9 mouse cellular contexts compared by ENCODE assay signal in the genomic region with DNA sequence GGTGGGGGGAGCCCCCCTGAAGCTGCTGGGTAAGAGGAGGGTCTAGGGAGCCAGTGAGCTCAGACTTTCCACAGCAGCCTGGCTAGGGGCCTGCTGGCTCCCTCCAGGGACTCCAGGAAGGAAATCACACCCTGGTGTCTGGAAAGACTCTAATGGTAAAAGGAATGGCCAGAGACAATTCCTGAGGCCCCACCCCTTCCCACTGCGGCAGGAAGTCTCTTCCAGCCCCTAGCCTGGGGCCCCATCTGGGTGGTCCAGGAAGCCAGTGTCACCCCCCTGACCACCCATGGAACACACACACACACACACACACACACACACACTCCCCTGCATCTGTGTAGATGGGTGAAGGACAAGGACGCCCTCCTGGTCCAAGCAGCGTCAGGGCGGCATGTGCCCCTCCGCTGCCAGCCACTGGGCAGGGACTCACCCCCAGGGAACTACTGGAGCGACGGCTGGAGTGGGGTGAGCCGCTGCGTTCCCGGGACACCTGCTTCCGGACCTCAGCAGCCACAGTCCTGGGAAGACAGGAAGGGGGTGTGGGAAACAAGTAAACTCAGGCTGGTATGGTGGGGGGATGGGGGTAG. TPM values are rescaled to one million over a fixed set of nuclear protein-coding genes. Genes with fewer than 3 reads are reported as not detected.
DNase-seq lines count a peak whose midpoint lies in the region; ATAC-seq and TF ChIP-seq lines count a peak whose summit lies in the region.
"Had no signal": no experiment of that assay in that cellular context is flagged by ENCODE, and none has a peak within 500 bp of the region (broad histone marks: within the 10 kb centered on the region; RNA-seq: fewer than 3 reads in every experiment).

No protein-coding gene starts in this region.

- no peak for TF ChIP-seq POLR2A in cerebellum, adult 2 months (IDR thresholded peaks at IDR 0.05; ENCODE audit: borderline replicate concordance, insufficient read depth, low read length)

- no peak for TF ChIP-seq CTCF in cerebellum, adult 2 months (IDR thresholded peaks at IDR 0.05; ENCODE audit: borderline replicate concordance, insufficient read depth, low read depth, low read length)

- no peak overlapping the region for H3K9ac ChIP-seq in midbrain, embryonic 15.5 days
- H3K9ac ChIP-seq in stomach, embryonic 16.5 days (ENCODE audit: low read length), result peak overlapping the region; percentile 57

- peak overlapping the region; percentile 74 for H3K27ac ChIP-seq in midbrain, embryonic 10.5 days (replicated peaks)
- H3K27ac ChIP-seq in midbrain, embryonic 15.5 days, result no peak overlapping the region; the same call in 1 of the 2 replicates
- H3K27ac ChIP-seq in stomach, embryonic 16.5 days (ENCODE audit: low read length), result peak overlapping the region; percentile 89
- no peak overlapping the region for H3K27ac ChIP-seq in cerebellum, adult 2 months (ENCODE audit: insufficient read depth, low read length)

- no peak overlapping the region for H3K4me2 ChIP-seq in midbrain, embryonic 15.5 days
- peak overlapping the region; percentile 55 for H3K4me2 ChIP-seq in stomach, embryonic 16.5 days (ENCODE audit: low read depth, low read length)

- H3K4me3 ChIP-seq in midbrain, embryonic 10.5 days, result peak overlapping the region; percentile 3; the same call in 1 of the 2 replicates
- H3K4me3 ChIP-seq in midbrain, embryonic 15.5 days, result no peak overlapping the region
- H3K4me3 ChIP-seq in stomach, embryonic 16.5 days (replicated peaks; ENCODE audit: low read length), result peak overlapping the region; percentile 38
- no peak overlapping the region for H3K4me3 ChIP-seq in cerebellum, adult 2 months (replicated peaks; ENCODE audit: insufficient read depth, low read depth, low read length)

- no peaks in the 10 kb centered on the region for H3K9me3 ChIP-seq in midbrain, embryonic 10.5 days (replicated peaks)
- H3K9me3 ChIP-seq in midbrain, embryonic 15.5 days, result no peaks in the 10 kb centered on the region
- H3K9me3 ChIP-seq in stomach, embryonic 16.5 days (replicated peaks; ENCODE audit: control insufficient read depth, low read length), result no peaks in the 10 kb centered on the region

- H3K36me3 ChIP-seq in midbrain, embryonic 10.5 days, result peaks cover 34% of the 10 kb centered on the region
- H3K36me3 ChIP-seq in midbrain, embryonic 15.5 days (replicated peaks), result no peaks in the 10 kb centered on the region
- H3K36me3 ChIP-seq in stomach, embryonic 16.5 days (ENCODE audit: control insufficient read depth, insufficient read depth, low read length), result no peaks in the 10 kb centered on the region

- H3K27me3 ChIP-seq in midbrain, embryonic 10.5 days (ENCODE audit: low read depth, poor library complexity, severe bottlenecking), result no peaks in the 10 kb centered on the region
- no peaks in the 10 kb centered on the region for H3K27me3 ChIP-seq in midbrain, embryonic 15.5 days (replicated peaks)
- no peaks in the 10 kb centered on the region for H3K27me3 ChIP-seq in stomach, embryonic 16.5 days (ENCODE audit: control insufficient read depth, insufficient read depth, low read length)
- no peaks in the 10 kb centered on the region for H3K27me3 ChIP-seq in cerebellum, adult 2 months (ENCODE audit: control insufficient read depth, insufficient read depth, low read length)

- H3K4me1 ChIP-seq in midbrain, embryonic 10.5 days, result peaks cover 51% of the 10 kb centered on the region
- no peaks in the 10 kb centered on the region for H3K4me1 ChIP-seq in midbrain, embryonic 15.5 days
- peaks cover 53% of the 10 kb centered on the region for H3K4me1 ChIP-seq in stomach, embryonic 16.5 days (ENCODE audit: control insufficient read depth, insufficient read depth, low read length)
- no peaks in the 10 kb centered on the region; the same call in 1 of the 2 replicates for H3K4me1 ChIP-seq in cerebellum, adult 2 months (ENCODE audit: control insufficient read depth, insufficient read depth, low read length)

- 11% methylated on average over 11 of the region's 11 CpGs for WGBS in midbrain, embryonic 10.5 days
- 36% methylated on average over 11 of the region's 11 CpGs for WGBS in midbrain, embryonic 15.5 days
- WGBS in stomach, embryonic 16.5 days, result 18% methylated on average over 11 of the region's 11 CpGs
- whole genome bisulfite sequencing in cerebellum, adult 2 months, result 28% methylated on average over 11 of the region's 11 CpGs

- DNase-seq in midbrain, embryonic 10.5 days (ENCODE audit: low spot score), result no peak
- DNase-seq in heart, adult 18-20 months, result peak; percentile 82 to 93
- peak; percentile 81 for DNase-seq in kidney, adult 11 months
- peak; percentile 79 to 87 for DNase-seq in lung, adult 18-20 months
- DNase-seq in cerebellum, adult 2 months, result no peak
- no peak for DNase-seq in c-Kit-positive CD71-positive TER-119-positive erythroid progenitor cells, embryonic 14.5 days (ENCODE audit: low spot score)

- no peak for ATAC-seq in midbrain, embryonic 15.5 days (replicated peaks)
- peak; percentile 81 for ATAC-seq in stomach, embryonic 16.5 days (ENCODE audit: insufficient read depth, low FRiP score)

RNA-seq across cellular contexts. Expression of a gene that starts 5.6 kb away (rescaled TPM):
- 22.0 and 23.5 TPM in 2 replicates for polyA plus RNA-seq in midbrain, embryonic 10.5 days (2016; fragmentation: Nextera tagmentation; extraction: Ambion mirVana)
- 19.2 and 20.4 TPM in 2 replicates for polyA plus RNA-seq in midbrain, embryonic 15.5 days (2015; fragmentation: Nextera tagmentation; extraction: Ambion mirVana)
- total RNA-seq in heart, adult 18-20 months (2021), result 10 to 100 TPM; 24.3 to 24.6 TPM
- polyA plus RNA-seq in stomach, embryonic 16.5 days (2015; fragmentation: Nextera tagmentation; extraction: Ambion mirVana), result 39.4 and 41.6 TPM in 2 replicates
- polyA plus RNA-seq in cerebellum, adult 2 months (2012; rRNA removed), result 39.3 and 41.4 TPM in 2 replicates

RNA-seq across cellular contexts. Expression of a gene that starts 11.5 kb away (rescaled TPM):
- polyA plus RNA-seq in midbrain, embryonic 10.5 days (2016; fragmentation: Nextera tagmentation; extraction: Ambion mirVana), result 0.47 and 0.83 TPM in 2 replicates
- 0.61 and 0.74 TPM in 2 replicates for polyA plus RNA-seq in midbrain, embryonic 15.5 days (2015; fragmentation: Nextera tagmentation; extraction: Ambion mirVana)
- under 1 TPM in 1 of 2 experiments, not detected in 1; 0.69 TPM for total RNA-seq in heart, adult 18-20 months (2021)
- polyA plus RNA-seq in stomach, embryonic 16.5 days (2015; fragmentation: Nextera tagmentation; extraction: Ambion mirVana), result 6.4 TPM in 2 replicates
- not detected in 2 replicates for polyA plus RNA-seq in cerebellum, adult 2 months (2012; rRNA removed)
- total RNA-seq: CH12.LX had no signal

RNA-seq across cellular contexts. Expression of a gene that starts 48.3 kb away (rescaled TPM):
- 8.6 and 9.5 TPM in 2 replicates for polyA plus RNA-seq in midbrain, embryonic 10.5 days (2016; fragmentation: Nextera tagmentation; extraction: Ambion mirVana)
- 5.8 TPM in 2 replicates for polyA plus RNA-seq in midbrain, embryonic 15.5 days (2015; fragmentation: Nextera tagmentation; extraction: Ambion mirVana)
- total RNA-seq in heart, adult 18-20 months (2021), result 10 to 100 TPM; 58.1 to 60.8 TPM
- 11.2 and 11.6 TPM in 2 replicates for polyA plus RNA-seq in stomach, embryonic 16.5 days (2015; fragmentation: Nextera tagmentation; extraction: Ambion mirVana)
- 44.7 and 50.6 TPM in 2 replicates for polyA plus RNA-seq in cerebellum, adult 2 months (2012; rRNA removed)

Comparison
In these comparisons a context has a peak if more than half of its experiments do, and no peak if none do; other contexts are left out.
1. H3K27ac ChIP-seq: peak in midbrain, embryonic 10.5 days (single experiment) and stomach, embryonic 16.5 days (single experiment); none in midbrain, embryonic 15.5 days (single experiment) and cerebellum, adult 2 months (single experiment).
2. H3K4me3 ChIP-seq: peak in midbrain, embryonic 10.5 days (single experiment) and stomach, embryonic 16.5 days (single experiment); none in midbrain, embryonic 15.5 days (single experiment) and cerebellum, adult 2 months (single experiment).
3. DNase-seq: peak in heart, adult 18-20 months (2 of 2), kidney, adult 11 months (single experiment) and lung, adult 18-20 months (2 of 2); none in midbrain, embryonic 10.5 days (single experiment), cerebellum, adult 2 months (0 of 2) and c-Kit-positive CD71-positive TER-119-positive erythroid progenitor cells, embryonic 14.5 days (single experiment).